ENCODE assay signal across 7 mouse cellular contexts in the genomic region with DNA sequence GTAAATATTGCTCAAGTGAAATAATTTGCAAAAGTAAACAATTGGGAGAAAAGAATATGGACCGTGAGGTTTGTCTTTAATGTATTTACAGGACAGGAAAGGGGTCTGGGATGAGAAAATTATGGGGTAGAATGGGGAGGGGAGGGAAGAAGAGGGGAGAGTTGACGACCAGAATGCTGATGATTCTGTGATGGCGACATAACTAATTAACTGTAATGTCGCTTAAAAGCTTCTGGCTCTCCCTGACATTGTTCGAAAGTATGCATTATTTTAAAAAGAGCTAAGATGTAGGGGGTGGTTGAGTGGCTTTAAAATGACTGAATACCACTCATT.
DNase-seq lines count a peak whose midpoint lies in the region; ATAC-seq and TF ChIP-seq lines count a peak whose summit lies in the region.

No protein-coding gene starts in this region.

- no peaks in the 10 kb centered on the region for H3K9me3 ChIP-seq in forebrain, embryonic 13.5 days (replicated peaks)
- H3K9me3 ChIP-seq in intestine, embryonic 15.5 days = no peaks in the 10 kb centered on the region
- no peaks in the 10 kb centered on the region for H3K9me3 ChIP-seq in neural tube, embryonic 15.5 days (replicated peaks)

- peak overlapping the region; percentile 84 for H3K27ac ChIP-seq in layer of hippocampus, adult 2 months
- H3K27ac ChIP-seq in forebrain, embryonic 13.5 days = peak overlapping the region; percentile 99
- no peak overlapping the region for H3K27ac ChIP-seq in intestine, embryonic 15.5 days
- peak overlapping the region; percentile 94 for H3K27ac ChIP-seq in neural tube, embryonic 15.5 days (replicated peaks)

- H3K36me3 ChIP-seq in forebrain, embryonic 13.5 days (ENCODE audit: poor library complexity, severe bottlenecking) = no peaks in the 10 kb centered on the region
- H3K36me3 ChIP-seq in intestine, embryonic 15.5 days = no peaks in the 10 kb centered on the region
- no peaks in the 10 kb centered on the region for H3K36me3 ChIP-seq in neural tube, embryonic 15.5 days

- H3K27me3 ChIP-seq in forebrain, embryonic 13.5 days = no peaks in the 10 kb centered on the region
- H3K27me3 ChIP-seq in intestine, embryonic 15.5 days (replicated peaks) = no peaks in the 10 kb centered on the region
- no peaks in the 10 kb centered on the region for H3K27me3 ChIP-seq in neural tube, embryonic 15.5 days (replicated peaks)

- ATAC-seq in forebrain, embryonic 13.5 days = peak; percentile 64
- ATAC-seq in intestine, embryonic 15.5 days = 0 out of 2 replicates have a peak, but pooled peaks have one; percentile 15
- peak; percentile 73 for ATAC-seq in neural tube, embryonic 15.5 days (ENCODE audit: low FRiP score)
- ATAC-seq in activated CD4-positive, CD25-positive, alpha-beta regulatory T cell, adult 4 months = no peak

- TF ChIP-seq CTCF in layer of hippocampus, adult 2 months (conservative IDR thresholded peaks at IDR 0.05) = no peak

- peaks cover 26% of the 10 kb centered on the region for H3K4me1 ChIP-seq in forebrain, embryonic 13.5 days
- 0 out of 2 replicates have a peak, but pooled peaks cover 3% of the 10 kb centered on the region for H3K4me1 ChIP-seq in intestine, embryonic 15.5 days (replicated peaks)
- H3K4me1 ChIP-seq in neural tube, embryonic 15.5 days = peaks cover 20% of the 10 kb centered on the region

- no peak for DNase-seq in layer of hippocampus, adult 2 months (ENCODE audit: low spot score in 2 of 2)
- DNase-seq in layer of hippocampus, postnatal 14 days (ENCODE audit: low spot score in 2 of 2) = no peak
- no peak for DNase-seq in gastrocnemius, postnatal 4 days (ENCODE audit: low spot score in 2 of 2)

- peak overlapping the region; percentile 57 for H3K4me3 ChIP-seq in layer of hippocampus, adult 2 months
- peak overlapping the region; percentile 39 for H3K4me3 ChIP-seq in forebrain, embryonic 13.5 days
- peak overlapping the region; percentile 40 for H3K4me3 ChIP-seq in intestine, embryonic 15.5 days (replicated peaks)
- H3K4me3 ChIP-seq in neural tube, embryonic 15.5 days (replicated peaks) = peak overlapping the region; percentile 45

- WGBS in forebrain, embryonic 13.5 days = under 1% methylated on average over 5 of the region's 5 CpGs
- WGBS in intestine, embryonic 15.5 days = 9% methylated on average over 5 of the region's 5 CpGs
- WGBS in neural tube, embryonic 15.5 days = under 1% methylated on average over 5 of the region's 5 CpGs

- H3K4me2 ChIP-seq in forebrain, embryonic 13.5 days = peak overlapping the region; percentile 64
- H3K4me2 ChIP-seq in intestine, embryonic 15.5 days (replicated peaks) = peak overlapping the region; percentile 67
- H3K4me2 ChIP-seq in neural tube, embryonic 15.5 days = peak overlapping the region; percentile 66

- peak overlapping the region; percentile 69 for H3K9ac ChIP-seq in forebrain, embryonic 13.5 days
- H3K9ac ChIP-seq in intestine, embryonic 15.5 days = peak overlapping the region; percentile 42; the same call in 1 of the 2 replicates
- H3K9ac ChIP-seq in neural tube, embryonic 15.5 days (replicated peaks) = peak overlapping the region; percentile 56
